Mouse (Mus musculus): ENCODE measurements around the gene Vps72.

DNA sequence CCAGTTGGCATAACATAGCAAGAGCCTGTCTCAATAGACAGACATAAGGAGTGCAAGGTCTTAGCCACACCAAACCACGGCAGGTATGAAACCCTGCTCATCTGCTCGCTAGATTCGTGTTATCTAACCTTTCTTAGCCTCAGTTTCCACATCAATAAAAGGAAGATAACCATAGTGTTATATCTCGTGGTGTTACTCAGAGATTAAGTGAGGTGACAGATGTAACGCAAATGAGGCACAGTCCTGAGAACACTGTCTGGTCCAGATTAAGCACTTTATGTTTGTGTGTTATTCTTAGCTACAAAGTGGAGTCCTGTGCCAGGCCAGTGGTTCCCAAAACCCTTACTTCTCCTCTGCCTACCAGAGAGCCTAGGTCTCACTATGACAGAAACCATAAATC is 54.0 kb downstream of the Vps72 start:
- TF ChIP-seq POLR2A (IDR thresholded peaks at IDR 0.05; ENCODE audit: low read depth, low read length), result no peak
- TF ChIP-seq CTCF (conservative IDR thresholded peaks at IDR 0.05; ENCODE audit: insufficient read depth, insufficient read length, low read depth, low read length), result no peak

All from kidney, adult 2 months (tissue).